Mouse (Mus musculus) intestine, embryonic 15.5 days (tissue): Measurements from ENCODE around the gene Acer3. TPM values are rescaled to one million over a fixed set of nuclear protein-coding genes. Genes with fewer than 3 reads are reported as not detected.
A peak's percentile ranks its signal among the peaks of the same experiment; 100 is the strongest.

Source experiments
- ATAC-seq: fragments of 200-750 bp; cut with Nextera tagmentation; 2 replicates; pipeline ENCODE4 v1.8.0; 2017; ENCODE audit warnings: moderate TSS enrichment, moderate library complexity
- H3K27ac ChIP-seq: fragments of 300-500 bp; sonication (generic); 2 replicates; pipeline ENCODE4 v1.5.1; 2015; ENCODE audit warnings: mild to moderate bottlenecking, inconsistent platforms
- H3K27me3 ChIP-seq: fragments of 300-500 bp; sonication (generic); replicated peaks from 2 replicates; pipeline ENCODE4 v1.6.1; 2015; ENCODE audit warnings: inconsistent platforms
- H3K36me3 ChIP-seq: fragments of 300-500 bp; sonication (generic); 2 replicates; pipeline ENCODE4 v1.6.1; 2015; ENCODE audit warnings: inconsistent platforms
- H3K4me1 ChIP-seq: fragments of 300-500 bp; sonication (generic); replicated peaks from 2 replicates; pipeline ENCODE4 v1.6.1; 2015; ENCODE audit warnings: inconsistent platforms
- H3K4me2 ChIP-seq: fragments of 300-500 bp; sonication (generic); replicated peaks from 2 replicates; pipeline ENCODE4 v1.6.1; 2015; ENCODE audit warnings: mild to moderate bottlenecking, inconsistent platforms
- H3K4me3 ChIP-seq: fragments of 300-500 bp; sonication (generic); replicated peaks from 2 replicates; pipeline ENCODE4 v1.5.1; 2015; ENCODE audit warnings: inconsistent platforms
- H3K9ac ChIP-seq: fragments of 300-500 bp; sonication (generic); 2 replicates; pipeline ENCODE4 v1.6.1; 2015; ENCODE audit warnings: inconsistent platforms
- H3K9me3 ChIP-seq: fragments of 300-500 bp; sonication (generic); 2 replicates; pipeline ENCODE4 v1.6.1; 2016; ENCODE audit warnings: inconsistent platforms
- WGBS: fragments of 180-500 bp; shearing (Covaris S2); methylation state at CpG from one replicate; pipeline ENCODE4 v1.1.7; 2015; 5-methylcytosine and 5-hydroxymethylcytosine counted together
- polyA plus RNA-seq: library from polyadenylated mRNA; unstranded; fragments of >200 nt; fragmentation: Nextera tagmentation; extraction: Ambion mirVana; gene quantifications from 2 replicates; pipeline ENCODE4 v1.2.1, GENCODE M21; 2015

Gene Acer3
- polyA plus RNA-seq, 1 experiment from 2014 or later = 20.5 TPM

DNA sequence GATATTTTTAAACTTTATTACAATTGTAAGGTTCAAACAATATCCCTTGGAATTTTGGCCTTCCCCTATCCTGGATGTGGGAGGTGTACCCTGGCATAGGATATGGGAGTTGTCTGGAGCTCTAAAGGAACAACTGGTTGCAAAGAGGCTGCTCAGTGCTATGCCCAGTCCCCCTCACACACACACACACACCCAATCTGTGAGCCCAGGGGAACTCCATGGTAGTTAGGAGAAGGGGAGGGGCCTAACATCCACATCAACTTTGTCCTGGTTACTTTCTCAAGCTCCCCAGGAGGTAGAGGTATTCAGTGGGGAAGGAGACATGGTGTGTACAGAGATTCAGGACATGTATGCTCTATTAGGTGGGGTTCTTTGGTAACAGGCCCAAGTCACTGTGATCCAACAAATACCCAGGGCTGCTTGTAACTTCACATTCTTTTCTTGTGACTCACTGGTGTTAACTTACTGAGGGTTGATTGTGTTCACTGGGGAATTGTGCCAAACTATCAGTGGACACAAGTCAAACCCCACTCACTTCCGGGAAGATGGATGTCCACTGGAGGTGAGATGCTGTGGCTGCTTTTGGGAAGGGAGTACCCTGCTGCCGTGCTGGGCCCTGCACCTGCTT is 9.5 kb upstream of the Acer3 start:
- Histone ChIP-seq H3K9ac (no peak overlapping the region), H3K4me1 (peaks cover 13% of the 10 kb centered on the region; the same call in 1 of the 2 replicates), H3K4me2 (no peak overlapping the region), H3K36me3 (no peaks in the 10 kb centered on the region), H3K27ac (no peak overlapping the region), H3K9me3 (no peaks in the 10 kb centered on the region), H3K4me3 (no peak overlapping the region), H3K27me3 (no peaks in the 10 kb centered on the region)
- ATAC-seq = peak; percentile 39; the same call in 1 of the 2 replicates
- 52% methylated on average over 2 of the region's 2 CpGs for WGBS

DNA sequence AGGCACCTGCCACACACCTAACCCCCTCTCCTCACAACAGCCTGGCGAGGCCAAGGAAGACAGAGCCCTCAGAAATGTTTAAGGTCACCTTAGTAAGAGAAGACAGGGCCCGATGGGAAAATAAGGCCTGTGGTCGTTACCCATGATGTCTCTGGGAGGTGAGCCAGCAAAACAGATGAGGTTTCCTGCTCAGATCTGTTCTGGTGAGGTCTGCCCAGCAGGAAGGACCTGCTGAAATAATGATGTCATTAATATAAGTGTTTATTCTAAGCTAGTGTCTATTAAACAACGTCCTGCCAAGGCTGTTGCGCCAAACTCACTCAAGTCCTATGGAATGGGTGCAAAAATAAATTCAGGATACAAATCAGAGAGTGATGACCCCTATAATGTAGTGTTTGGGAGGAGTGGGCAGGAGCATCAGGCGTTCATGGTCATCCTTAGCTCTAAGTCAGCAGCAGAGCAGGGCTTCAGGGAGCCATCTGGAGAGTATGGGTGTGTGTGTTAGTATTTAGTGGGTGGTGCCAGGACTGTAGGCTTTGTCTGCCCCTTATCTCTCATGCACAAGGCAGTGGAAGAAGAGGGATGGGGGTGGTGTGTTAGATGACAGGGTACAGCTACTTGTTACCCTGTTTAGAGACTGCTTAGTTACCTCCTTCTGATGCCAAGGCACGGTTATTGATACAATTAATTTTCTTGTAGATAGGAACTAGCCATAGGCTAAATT is 8.8 kb upstream of the Acer3 start:
- Histone ChIP-seq H3K9me3 (no peaks in the 10 kb centered on the region), H3K4me2 (no peak overlapping the region), H3K27ac (no peak overlapping the region), H3K9ac (no peak overlapping the region), H3K36me3 (no peaks in the 10 kb centered on the region), H3K4me1 (peaks cover 13% of the 10 kb centered on the region; the same call in 1 of the 2 replicates), H3K27me3 (no peaks in the 10 kb centered on the region), H3K4me3 (no peak overlapping the region)
- whole genome bisulfite sequencing = 52% methylated on average over 7 of the region's 7 CpGs
- peak; percentile 71; the same call in 1 of the 2 replicates for ATAC-seq

DNA sequence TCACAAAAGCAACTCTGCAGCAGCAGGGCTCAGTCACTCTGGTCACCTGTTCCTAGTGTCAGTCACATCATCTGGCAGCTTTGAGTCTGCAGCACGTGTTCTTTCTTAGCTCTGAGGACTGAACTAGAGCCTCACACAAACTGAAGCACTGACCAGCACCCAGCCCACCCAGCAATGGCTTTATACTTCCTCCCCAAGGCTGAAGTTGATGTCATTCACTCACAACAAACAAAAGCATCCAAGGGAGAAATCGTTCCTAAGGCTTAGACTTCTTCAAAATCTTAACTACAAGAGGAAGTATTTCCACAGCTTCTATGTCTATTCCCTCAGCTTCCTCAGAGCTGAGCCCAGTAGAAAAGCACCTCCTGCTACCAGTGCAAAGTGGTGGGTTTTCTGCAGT is 7.3 kb upstream of the Acer3 start:
- H3K4me3 ChIP-seq = no peak overlapping the region
- WGBS = 64% methylated on average over 2 of the region's 2 CpGs
- no peaks in the 10 kb centered on the region for H3K36me3 ChIP-seq
- no peaks in the 10 kb centered on the region for H3K27me3 ChIP-seq
- no peaks in the 10 kb centered on the region for H3K9me3 ChIP-seq
- ATAC-seq = no peak
- peaks cover 22% of the 10 kb centered on the region for H3K4me1 ChIP-seq
- no peak overlapping the region for H3K9ac ChIP-seq
- no peak overlapping the region for H3K27ac ChIP-seq
- H3K4me2 ChIP-seq = no peak overlapping the region

DNA sequence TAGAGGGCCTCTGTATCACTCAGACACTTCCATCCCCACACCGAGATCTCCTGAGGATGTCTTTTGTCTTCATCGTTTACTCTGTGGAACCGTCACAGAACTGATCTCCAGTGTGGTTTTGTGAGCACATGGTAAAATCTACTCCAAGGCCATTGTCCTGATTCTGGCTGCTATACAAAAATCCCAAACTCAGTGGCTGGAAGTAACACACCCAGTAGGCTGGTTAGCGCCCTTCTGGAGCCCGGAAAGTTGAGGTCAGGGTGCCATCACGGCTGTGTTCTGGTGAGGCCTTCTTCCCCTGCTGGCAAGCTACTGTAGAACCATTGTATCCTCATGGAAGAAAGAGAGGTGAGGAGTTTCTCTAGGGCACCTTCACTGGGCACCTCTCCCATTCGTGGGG is 5.0 kb upstream of the Acer3 start:
- Histone ChIP-seq H3K4me2 (no peak overlapping the region), H3K4me3 (no peak overlapping the region), H3K27ac (no peak overlapping the region), H3K9ac (no peak overlapping the region), H3K27me3 (no peaks in the 10 kb centered on the region), H3K4me1 (peaks cover 9% of the 10 kb centered on the region; the same call in 1 of the 2 replicates), H3K9me3 (no peaks in the 10 kb centered on the region), H3K36me3 (no peaks in the 10 kb centered on the region)
- no peak for ATAC-seq
- WGBS = 86% methylated on average over 7 of the region's 7 CpGs

DNA sequence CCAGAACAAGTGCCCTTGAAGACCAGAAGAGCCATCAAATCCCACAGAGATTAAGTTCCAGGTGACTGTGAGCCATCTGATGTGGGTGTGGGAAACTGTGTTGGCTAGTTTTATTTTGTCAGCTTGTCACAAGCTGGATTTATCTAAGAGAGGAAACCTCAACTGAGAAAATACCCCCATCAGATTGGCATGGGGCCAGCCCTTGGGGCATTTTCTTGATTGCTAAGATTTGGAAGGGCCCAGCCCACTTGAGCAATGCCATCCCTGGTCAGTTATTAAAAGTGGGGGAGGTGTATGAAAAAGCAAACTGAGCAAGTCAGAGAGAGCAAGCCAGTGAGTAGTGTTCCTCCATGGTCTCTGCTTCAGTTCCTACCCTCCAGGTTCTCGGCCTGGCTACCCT is 3.2 kb upstream of the Acer3 start:
- no peak for ATAC-seq
- Histone ChIP-seq H3K4me3 (no peak overlapping the region), H3K9ac (no peak overlapping the region), H3K4me2 (no peak overlapping the region), H3K4me1 (peaks cover 9% of the 10 kb centered on the region; the same call in 1 of the 2 replicates), H3K27ac (no peak overlapping the region), H3K36me3 (no peaks in the 10 kb centered on the region), H3K9me3 (no peaks in the 10 kb centered on the region), H3K27me3 (no peaks in the 10 kb centered on the region)
- 74% methylated on average over 1 of the region's 1 CpGs for WGBS

DNA sequence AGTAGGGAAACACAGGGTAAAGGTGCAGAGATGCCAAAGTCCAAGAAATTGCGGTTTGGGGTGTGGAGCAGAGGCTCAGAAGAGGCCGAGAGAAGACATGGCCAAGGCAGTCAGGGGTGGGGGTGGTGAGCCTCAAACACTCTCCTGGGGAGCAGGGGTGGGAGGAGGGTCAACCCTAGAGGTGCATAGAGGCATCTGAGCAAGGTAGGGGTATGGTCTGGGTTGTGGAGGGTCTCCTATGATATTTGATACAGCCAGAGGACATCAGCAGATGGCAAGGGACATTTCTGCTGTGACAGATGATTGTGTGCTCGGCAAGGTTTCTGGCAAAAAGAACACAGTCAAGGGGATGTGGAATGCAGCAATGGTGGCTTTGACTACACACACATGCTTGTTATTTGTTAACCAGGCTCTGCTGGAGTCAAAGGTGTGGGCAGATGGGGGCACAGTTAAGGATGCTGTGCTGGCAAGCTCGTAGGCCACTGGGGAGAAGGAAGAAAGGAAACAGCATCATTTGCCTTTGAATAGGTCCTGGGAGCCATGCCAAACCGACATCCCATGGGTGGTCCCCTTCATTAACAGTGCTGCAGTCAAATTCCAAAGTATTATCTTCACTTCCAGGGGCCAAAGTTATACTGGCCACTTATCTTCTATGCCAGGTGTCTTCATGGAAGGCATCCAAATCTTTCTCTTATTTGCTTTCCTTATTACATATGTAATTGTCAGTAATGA is 2.4 kb upstream of the Acer3 start:
- ATAC-seq = 0 out of 2 replicates have a peak, but pooled peaks have one; percentile 23
- H3K9me3 ChIP-seq = no peaks in the 10 kb centered on the region
- H3K4me2 ChIP-seq = no peak overlapping the region
- 42% methylated on average over 5 of the region's 5 CpGs for WGBS
- peaks cover 9% of the 10 kb centered on the region; the same call in 1 of the 2 replicates for H3K4me1 ChIP-seq
- H3K4me3 ChIP-seq = no peak overlapping the region
- no peaks in the 10 kb centered on the region for H3K27me3 ChIP-seq
- H3K9ac ChIP-seq = no peak overlapping the region
- no peaks in the 10 kb centered on the region for H3K36me3 ChIP-seq
- no peak overlapping the region for H3K27ac ChIP-seq

DNA sequence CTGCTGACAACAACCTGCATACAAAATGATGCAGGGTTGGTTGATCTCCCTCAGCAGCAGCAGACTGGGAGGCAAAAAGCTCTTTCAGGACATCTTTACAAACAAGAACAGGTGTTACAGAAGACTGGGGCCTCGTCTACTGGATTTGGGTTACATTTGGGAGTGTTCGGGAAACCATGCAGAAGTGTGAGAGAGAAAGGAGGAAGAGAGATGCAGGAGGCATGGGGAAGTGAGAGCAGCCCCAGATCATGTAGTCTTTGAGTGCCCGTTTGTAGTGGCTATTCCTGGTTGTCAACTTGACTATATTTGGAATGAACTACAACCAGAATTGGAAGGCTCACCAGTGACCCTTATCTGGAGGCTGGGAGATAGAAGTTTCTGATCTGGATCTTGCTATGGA is 1.4 kb upstream of the Acer3 start:
- H3K4me2 ChIP-seq = no peak overlapping the region
- H3K9ac ChIP-seq = no peak overlapping the region
- WGBS = 76% methylated on average over 3 of the region's 3 CpGs
- H3K9me3 ChIP-seq = no peaks in the 10 kb centered on the region
- no peak for ATAC-seq
- H3K4me3 ChIP-seq = no peak overlapping the region
- H3K4me1 ChIP-seq = peaks cover 9% of the 10 kb centered on the region; the same call in 1 of the 2 replicates
- no peak overlapping the region for H3K27ac ChIP-seq
- no peaks in the 10 kb centered on the region for H3K27me3 ChIP-seq
- no peaks in the 10 kb centered on the region for H3K36me3 ChIP-seq

DNA sequence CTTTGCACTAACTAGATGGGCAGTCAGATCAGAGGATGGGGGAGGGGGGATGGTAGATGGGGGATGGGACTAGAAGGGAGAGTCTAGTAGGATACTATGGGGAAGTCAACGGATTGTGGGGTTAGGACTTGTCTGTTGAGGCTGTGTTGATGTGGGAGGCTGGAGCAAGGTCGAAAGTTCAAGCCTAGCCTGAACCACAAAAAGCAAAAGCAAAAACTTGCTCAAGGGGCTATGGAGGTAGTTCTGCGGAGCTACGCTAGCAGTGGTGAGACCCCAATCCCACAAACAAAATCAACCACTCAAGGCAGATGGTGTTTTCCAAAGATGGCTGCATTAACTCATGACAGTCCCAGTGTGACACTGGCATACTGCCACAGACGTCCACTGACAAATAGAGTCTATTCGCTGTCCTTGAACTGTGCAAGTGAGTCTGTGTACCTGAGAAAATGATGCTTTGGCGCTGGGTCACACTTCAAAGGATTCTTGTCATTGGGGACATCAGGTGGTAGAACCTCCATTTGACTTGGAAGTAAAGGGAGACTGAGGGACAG is 927 bp downstream of the Acer3 start:
- Histone ChIP-seq H3K9ac (no peak overlapping the region), H3K27me3 (no peaks in the 10 kb centered on the region), H3K4me2 (no peak overlapping the region), H3K9me3 (no peaks in the 10 kb centered on the region), H3K4me3 (no peak overlapping the region), H3K27ac (no peak overlapping the region), H3K4me1 (peaks cover 9% of the 10 kb centered on the region; the same call in 1 of the 2 replicates), H3K36me3 (no peaks in the 10 kb centered on the region)
- no peak for ATAC-seq
- WGBS = 80% methylated on average over 7 of the region's 7 CpGs

DNA sequence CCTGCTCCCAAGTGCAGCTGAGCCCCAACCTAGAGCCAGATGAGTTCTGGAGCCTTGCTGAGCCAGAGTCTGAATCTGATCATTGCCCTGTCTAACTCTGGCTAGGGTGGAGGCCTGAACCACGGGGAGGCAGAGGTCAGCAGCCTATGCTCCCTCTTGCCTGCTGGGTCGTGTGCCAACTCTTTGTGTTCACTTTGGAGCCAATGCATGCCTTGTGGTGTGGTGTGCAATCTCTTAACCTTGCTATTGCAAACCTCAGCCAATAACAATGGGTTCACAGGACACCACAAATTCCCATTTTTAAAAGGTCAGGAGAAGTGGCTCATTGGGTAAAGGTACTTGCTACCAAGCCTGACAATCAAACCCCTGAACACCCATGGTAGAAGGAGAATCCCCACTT is 4.4 kb downstream of the Acer3 start:
- Histone ChIP-seq H3K4me1 (no peaks in the 10 kb centered on the region), H3K27ac (no peak overlapping the region), H3K9me3 (no peaks in the 10 kb centered on the region), H3K9ac (no peak overlapping the region), H3K36me3 (no peaks in the 10 kb centered on the region), H3K27me3 (no peaks in the 10 kb centered on the region), H3K4me3 (no peak overlapping the region), H3K4me2 (no peak overlapping the region)
- no peak for ATAC-seq
- WGBS = 56% methylated on average over 2 of the region's 2 CpGs

DNA sequence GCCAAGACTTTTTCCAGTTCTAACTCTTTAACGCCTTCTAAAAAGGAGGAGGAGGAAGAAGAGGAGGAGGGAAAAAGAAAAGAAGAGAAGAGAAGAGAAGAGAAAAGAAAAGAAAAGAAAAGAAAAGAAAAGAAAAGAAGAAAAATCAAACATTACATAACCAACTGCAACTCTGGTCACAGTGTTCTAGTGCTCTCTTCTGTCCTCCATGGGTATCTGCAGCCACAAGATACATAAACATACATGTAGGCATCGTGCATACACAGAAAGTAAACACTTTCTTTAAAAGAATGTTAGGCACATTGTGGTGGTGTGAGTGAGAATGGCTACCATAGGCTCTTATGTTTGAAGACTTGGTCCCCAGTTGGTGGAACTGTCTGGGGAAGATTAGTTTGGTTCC is 5.9 kb downstream of the Acer3 start:
- Histone ChIP-seq H3K9me3 (no peaks in the 10 kb centered on the region), H3K27me3 (no peaks in the 10 kb centered on the region), H3K27ac (no peak overlapping the region), H3K4me3 (no peak overlapping the region), H3K4me1 (no peaks in the 10 kb centered on the region), H3K4me2 (no peak overlapping the region), H3K36me3 (no peaks in the 10 kb centered on the region), H3K9ac (no peak overlapping the region)
- 79% methylated on average over 2 of the region's 2 CpGs for WGBS
- no peak for ATAC-seq

DNA sequence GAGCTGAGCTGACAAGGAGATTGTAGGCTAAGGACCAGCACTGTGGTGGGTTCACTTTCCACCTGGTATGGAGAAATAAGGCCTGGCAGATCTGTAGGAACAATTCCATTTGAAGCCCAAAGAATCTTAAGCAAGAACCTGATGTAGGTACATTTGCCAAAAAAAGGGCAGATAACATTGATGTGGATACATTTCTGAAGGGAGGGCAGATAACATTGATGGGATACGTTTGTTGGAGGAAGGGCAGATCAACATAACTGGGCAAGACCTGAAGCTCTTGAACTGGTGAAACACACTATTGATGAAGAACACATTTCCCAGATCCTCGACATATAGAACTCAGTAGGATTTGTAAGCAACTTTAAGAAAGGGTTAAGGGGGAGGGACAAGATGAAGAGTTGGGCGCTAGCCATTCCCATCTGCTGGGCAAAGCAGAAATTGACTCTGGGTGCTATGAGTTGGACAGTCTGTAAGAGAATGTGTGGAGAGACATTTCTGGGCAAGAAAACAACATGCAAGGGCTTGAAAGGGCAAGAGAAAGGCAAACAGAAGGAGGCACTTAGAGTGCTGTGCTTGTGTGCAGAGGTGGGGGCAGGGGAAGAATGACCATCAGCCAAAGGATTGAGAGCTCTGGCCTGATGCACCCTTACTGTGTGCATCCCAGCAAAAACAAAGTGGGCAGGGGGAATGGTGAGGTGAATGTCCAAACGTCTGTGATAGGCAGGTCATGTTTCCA is 8.7 kb downstream of the Acer3 start:
- H3K4me1 ChIP-seq = no peaks in the 10 kb centered on the region
- ATAC-seq = no peak
- H3K27ac ChIP-seq = no peak overlapping the region
- H3K27me3 ChIP-seq = no peaks in the 10 kb centered on the region
- no peak overlapping the region for H3K9ac ChIP-seq
- H3K9me3 ChIP-seq = no peaks in the 10 kb centered on the region
- H3K36me3 ChIP-seq = no peaks in the 10 kb centered on the region
- no peak overlapping the region for H3K4me3 ChIP-seq
- WGBS = 54% methylated on average over 4 of the region's 4 CpGs
- H3K4me2 ChIP-seq = no peak overlapping the region

DNA sequence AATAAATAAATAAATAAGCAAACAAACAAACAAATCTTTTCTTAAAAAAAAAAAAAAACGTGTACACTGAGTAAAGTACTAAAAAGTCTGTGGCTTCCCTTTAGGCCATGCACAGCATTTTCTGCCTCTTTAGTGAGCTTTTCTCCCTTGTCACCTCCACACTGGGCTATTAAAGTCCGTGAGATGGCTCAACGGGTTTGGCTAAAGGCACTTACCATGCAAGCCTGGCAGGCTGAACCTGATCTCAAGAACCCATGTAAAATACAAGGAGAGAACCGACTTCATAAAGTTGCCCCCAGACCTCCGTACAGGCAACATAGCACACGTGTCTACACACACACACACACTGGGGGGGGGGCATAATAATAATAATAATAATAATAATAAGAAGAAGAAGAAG is 10.7 kb downstream of the Acer3 start:
- Histone ChIP-seq H3K9me3 (no peaks in the 10 kb centered on the region), H3K9ac (no peak overlapping the region), H3K27ac (no peak overlapping the region), H3K4me2 (no peak overlapping the region), H3K27me3 (no peaks in the 10 kb centered on the region), H3K4me1 (no peaks in the 10 kb centered on the region), H3K36me3 (no peaks in the 10 kb centered on the region), H3K4me3 (no peak overlapping the region)
- WGBS = 57% methylated on average over 6 of the region's 6 CpGs
- ATAC-seq = no peak
